41 mouse cellular contexts compared by ENCODE assay signal in the genomic region with DNA sequence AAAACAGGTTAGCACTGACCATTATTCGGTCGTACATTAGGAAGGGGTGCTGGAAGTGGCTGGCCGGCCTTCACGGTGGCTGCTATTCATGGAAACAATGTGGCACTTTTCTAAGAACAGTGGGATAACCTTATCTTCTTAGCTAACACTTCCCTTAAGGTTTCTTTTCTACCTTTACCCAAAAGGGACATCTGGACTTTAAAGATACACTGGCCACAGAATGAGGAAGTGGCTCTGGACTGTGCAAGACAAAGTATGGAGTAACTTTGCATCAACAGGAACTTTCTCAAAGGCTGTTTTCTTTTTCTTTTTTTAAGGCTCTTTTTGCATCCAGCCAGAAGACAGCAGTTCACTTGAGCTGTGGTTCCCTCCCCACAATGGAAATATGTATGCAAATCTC. TPM values are rescaled to one million over a fixed set of nuclear protein-coding genes. Genes with fewer than 3 reads are reported as not detected.
DNase-seq lines count a peak whose midpoint lies in the region; ATAC-seq and TF ChIP-seq lines count a peak whose summit lies in the region.
"Had no signal": no experiment of that assay in that cellular context is flagged by ENCODE, and none has a peak within 500 bp of the region (broad histone marks: within the 10 kb centered on the region; RNA-seq: fewer than 3 reads in every experiment).

No protein-coding gene starts in this region.

- no peak for TF ChIP-seq RAD21 in MEL (IDR thresholded peaks at IDR 0.05; ENCODE audit: low read depth, low read length)

- H3K4me1 ChIP-seq in lung, postnatal 0 days (ENCODE audit: insufficient read depth, low read depth, low read length): 0 out of 2 replicates have a peak, but pooled peaks cover 4% of the 10 kb centered on the region
- H3K4me1 ChIP-seq in lung, adult 2 months (ENCODE audit: control insufficient read depth, insufficient read depth, low read length): no peaks in the 10 kb centered on the region
- H3K4me1 ChIP-seq in MEL (ENCODE audit: control insufficient read depth in 1 of 2, insufficient read depth in 2 of 2, low read length in 2 of 2): peaks cover 34 to 48% of the 10 kb centered on the region in 2 experiments
- peaks cover 8% of the 10 kb centered on the region for H3K4me1 ChIP-seq in intestine, embryonic 15.5 days (replicated peaks)

- ATAC-seq in lung, postnatal 0 days: no peak
- peak; percentile 43 for ATAC-seq in granulocyte monocyte progenitor cell, adult 5-6 weeks (replicated peaks; ENCODE audit: poor library complexity, severe bottlenecking)
- ATAC-seq in megakaryocyte progenitor cell, adult 5-6 weeks (replicated peaks; ENCODE audit: poor library complexity): peak; percentile 27
- no peak for ATAC-seq in intestine, embryonic 15.5 days
- ATAC-seq: forebrain, embryonic 15.5 days; intestine, postnatal 0 days had no signal

- 64% methylated on average over 4 of the region's 4 CpGs for WGBS in lung, postnatal 0 days
- 52% methylated on average over 4 of the region's 4 CpGs for WGBS in lung, adult 2 months
- 79% methylated on average over 4 of the region's 4 CpGs for WGBS in intestine, embryonic 15.5 days

- TF ChIP-seq EP300 in lung, postnatal 0 days (IDR thresholded peaks at IDR 0.05): no peak
- TF ChIP-seq EP300 in MEL (IDR thresholded peaks at IDR 0.05; ENCODE audit: low read depth in 1 of 2, low read length in 2 of 2): peak; percentile 82 to 89

- no peak for TF ChIP-seq CTCF in lung, postnatal 0 days (IDR thresholded peaks at IDR 0.05)
- no peak for TF ChIP-seq CTCF in lung, adult 2 months (IDR thresholded peaks at IDR 0.05; ENCODE audit: insufficient read depth, low read length)
- TF ChIP-seq CTCF in MEL (IDR thresholded peaks at IDR 0.05 in 2 of 3, conservative IDR thresholded peaks at IDR 0.05 in 1 of 3; ENCODE audit: control insufficient read depth in 1 of 3, insufficient read depth in 1 of 3, low read depth in 2 of 3, low read length in 3 of 3, poor library complexity in 1 of 3, severe bottlenecking in 1 of 3): no peak

- peak; percentile 13 for DNase-seq in lung, postnatal 0 days (ENCODE audit: low spot score)
- no peak for DNase-seq in lung, adult 2 months
- peak; percentile 62 for DNase-seq in MEL (ENCODE audit: low read depth, low spot score)
- DNase-seq in testis, postnatal 10 days (ENCODE audit: low spot score): no peak
- no peak for DNase-seq in left cerebral cortex, postnatal 25 days (ENCODE audit: low spot score in 2 of 2)
- DNase-seq: adrenal gland, postnatal 14 days; B cell, adult 2 months; cerebellum, adult 8-10 months; cerebellum, postnatal 36 days; embryo, embryonic 11 days; gastrocnemius, adult 2 months; gastrocnemius, postnatal 36 days; kidney, adult 9 months; kidney, postnatal 25 days; lung, postnatal 10 days; midbrain, embryonic 14.5 days; retina, postnatal 1 day; right cerebral cortex, postnatal 14 days had no signal

- no peak overlapping the region for H3K27ac ChIP-seq in lung, postnatal 0 days (ENCODE audit: low read length)
- peak overlapping the region; percentile 70 for H3K27ac ChIP-seq in MEL (ENCODE audit: control insufficient read depth, low read depth, low read length)
- no peak overlapping the region for H3K27ac ChIP-seq in intestine, embryonic 15.5 days
- H3K27ac ChIP-seq: embryonic facial prominence, embryonic 12.5 days; forebrain, embryonic 15.5 days; gastrocnemius, adult 2 months; heart, embryonic 13.5 days; hindbrain, embryonic 12.5 days; limb, embryonic 10.5 days; limb, embryonic 15.5 days had no signal

- no peak overlapping the region for H3K4me2 ChIP-seq in lung, postnatal 0 days (replicated peaks; ENCODE audit: low read depth, low read length)
- H3K4me2 ChIP-seq in intestine, embryonic 15.5 days (replicated peaks): no peak overlapping the region
- H3K4me2 ChIP-seq: embryonic facial prominence, embryonic 12.5 days; forebrain, embryonic 15.5 days; heart, embryonic 13.5 days; hindbrain, embryonic 12.5 days; limb, embryonic 15.5 days had no signal

- H3K27me3 ChIP-seq in lung, postnatal 0 days (replicated peaks; ENCODE audit: insufficient read depth, low read length): peaks cover 17% of the 10 kb centered on the region; the same call in 1 of the 2 replicates
- H3K27me3 ChIP-seq in MEL (ENCODE audit: control insufficient read depth in 1 of 2, insufficient read depth in 2 of 2, low read length in 2 of 2): no peaks in the 10 kb centered on the region
- H3K27me3 ChIP-seq in intestine, embryonic 15.5 days (replicated peaks): peaks cover 27% of the 10 kb centered on the region

- intact Hi-C loops in left cerebral cortex, postnatal 25 days (cut with DNase I): no loop called here

- no peak overlapping the region for H3K4me3 ChIP-seq in lung, postnatal 0 days (ENCODE audit: low read depth, low read length)
- H3K4me3 ChIP-seq in lung, adult 2 months (replicated peaks; ENCODE audit: extremely low read depth, low read depth, low read length): no peak overlapping the region
- no peak overlapping the region for H3K4me3 ChIP-seq in MEL (ENCODE audit: control insufficient read depth in 1 of 2, insufficient read depth in 1 of 2, low read depth in 2 of 2, low read length in 2 of 2)
- H3K4me3 ChIP-seq in intestine, embryonic 15.5 days (replicated peaks): no peak overlapping the region
- H3K4me3 ChIP-seq: embryonic facial prominence, embryonic 12.5 days; forebrain, embryonic 15.5 days; gastrocnemius, adult 2 months; heart, embryonic 13.5 days; hindbrain, embryonic 12.5 days; limb, embryonic 10.5 days; limb, embryonic 15.5 days had no signal

- H3K9ac ChIP-seq in lung, postnatal 0 days (replicated peaks; ENCODE audit: low read depth): no peak overlapping the region
- H3K9ac ChIP-seq in MEL (ENCODE audit: control insufficient read depth, low read depth, low read length, poor library complexity, severe bottlenecking): no peak overlapping the region
- no peak overlapping the region for H3K9ac ChIP-seq in intestine, embryonic 15.5 days
- H3K9ac ChIP-seq: embryonic facial prominence, embryonic 12.5 days; forebrain, embryonic 15.5 days; heart, embryonic 13.5 days; hindbrain, embryonic 12.5 days; limb, embryonic 15.5 days had no signal

- no peaks in the 10 kb centered on the region for H3K9me3 ChIP-seq in lung, postnatal 0 days (ENCODE audit: low read length)
- no peaks in the 10 kb centered on the region for H3K9me3 ChIP-seq in MEL (replicated peaks; ENCODE audit: insufficient read depth, low read length)
- no peaks in the 10 kb centered on the region for H3K9me3 ChIP-seq in intestine, embryonic 15.5 days
- H3K9me3 ChIP-seq: embryonic facial prominence, embryonic 12.5 days; forebrain, embryonic 15.5 days; heart, embryonic 13.5 days; hindbrain, embryonic 12.5 days; limb, embryonic 10.5 days; limb, embryonic 15.5 days had no signal

- no peaks in the 10 kb centered on the region for H3K79me2 ChIP-seq in MEL (ENCODE audit: control insufficient read depth, insufficient read depth, low read length, poor library complexity)

- no peak for TF ChIP-seq POLR2A in lung, adult 2 months (IDR thresholded peaks at IDR 0.05; ENCODE audit: borderline replicate concordance, extremely low read depth, low read depth, low read length)
- no peak for TF ChIP-seq POLR2A in MEL (IDR thresholded peaks at IDR 0.05; ENCODE audit: control insufficient read depth in 1 of 2, insufficient read depth in 1 of 2, low read depth in 1 of 2, low read length in 2 of 2, poor library complexity in 1 of 2)

- no peaks in the 10 kb centered on the region for H3K36me3 ChIP-seq in lung, postnatal 0 days (ENCODE audit: insufficient read depth, low read length)
- H3K36me3 ChIP-seq in MEL (ENCODE audit: control insufficient read depth in 1 of 2, insufficient read depth in 2 of 2, low read length in 2 of 2): peaks cover 0 to 40% of the 10 kb centered on the region in 2 experiments; a peak in 2 of 4 replicates
- H3K36me3 ChIP-seq in intestine, embryonic 15.5 days: no peaks in the 10 kb centered on the region
- H3K36me3 ChIP-seq: embryonic facial prominence, embryonic 12.5 days; forebrain, embryonic 15.5 days; heart, embryonic 13.5 days; hindbrain, embryonic 12.5 days; limb, embryonic 10.5 days; limb, embryonic 15.5 days had no signal

RNA-seq across cellular contexts. Expression of a gene that starts 2.2 kb away (rescaled TPM):
- polyA plus RNA-seq in lung, postnatal 0 days (2015; fragmentation: Nextera tagmentation; extraction: Ambion mirVana): 3.1 TPM in 2 replicates
- 8.6 and 9.1 TPM in 2 replicates for polyA plus RNA-seq in lung, adult 2 months (2012; rRNA removed)
- 1.1 and 1.6 TPM in 2 replicates for total RNA-seq in MEL (2012; rRNA removed)
- polyA plus RNA-seq in MEL (2012; ENCODE audit: insufficient read depth in 1 of 2, insufficient read length in 2 of 2, low read depth in 1 of 2, low replicate concordance in 2 of 2, missing spikeins in 1 of 2): 1 to 10 TPM in 1 of 2 experiments, not detected in 1; 5.7 TPM
- total RNA-seq in granulocyte monocyte progenitor cell, adult 5-6 weeks (2014; fragmentation: Nextera tagmentation): 6.6 and 13.3 TPM in 2 replicates
- total RNA-seq in granulocyte monocyte progenitor cell, adult 5-6 weeks (2017): 6.2 and 15.6 TPM in 2 replicates
- total RNA-seq in megakaryocyte progenitor cell, adult 5-6 weeks (2015): 8.1 and 9.5 TPM in 2 replicates
- 5.9 and 12.3 TPM in 2 replicates for total RNA-seq in megakaryocyte progenitor cell, adult 5-6 weeks (2017)
- 1.4 and 4.0 TPM in 2 replicates for polyA plus RNA-seq in intestine, embryonic 15.5 days (2015; fragmentation: Nextera tagmentation; extraction: Ambion mirVana)
- 1 to 10 TPM; 1.1 to 3.1 TPM for total RNA-seq in left cerebral cortex, postnatal 25 days (2021)

RNA-seq across cellular contexts. Expression of a gene that starts 30.2 kb away (rescaled TPM):
- polyA plus RNA-seq in lung, postnatal 0 days (2015; fragmentation: Nextera tagmentation; extraction: Ambion mirVana): not detected in 2 replicates
- not detected in 2 replicates for polyA plus RNA-seq in lung, adult 2 months (2012; rRNA removed)
- not detected in 2 replicates for total RNA-seq in MEL (2012; rRNA removed)
- not detected for polyA plus RNA-seq in MEL (2012; ENCODE audit: insufficient read depth in 1 of 2, insufficient read length in 2 of 2, low read depth in 1 of 2, low replicate concordance in 2 of 2, missing spikeins in 1 of 2)
- not detected in 2 replicates for total RNA-seq in granulocyte monocyte progenitor cell, adult 5-6 weeks (2014; fragmentation: Nextera tagmentation)
- total RNA-seq in granulocyte monocyte progenitor cell, adult 5-6 weeks (2017): not detected in 2 replicates
- total RNA-seq in megakaryocyte progenitor cell, adult 5-6 weeks (2015): not detected in 2 replicates
- not detected in 2 replicates for total RNA-seq in megakaryocyte progenitor cell, adult 5-6 weeks (2017)
- polyA plus RNA-seq in intestine, embryonic 15.5 days (2015; fragmentation: Nextera tagmentation; extraction: Ambion mirVana): not detected in 2 replicates
- total RNA-seq in left cerebral cortex, postnatal 25 days (2021): not detected
- total RNA-seq: adrenal gland, postnatal 14 days; ES-E14; gastrocnemius, adult 2 months; gastrocnemius, postnatal 36 days; heart, adult 8-10 months; heart, postnatal 25 days; layer of hippocampus, adult 18-20 months; layer of hippocampus, postnatal 10 days; left cerebral cortex, adult 8-10 months; monocyte, adult 5-6 weeks had no signal
- polyA plus RNA-seq: embryonic facial prominence, embryonic 12.5 days; forebrain, embryonic 15.5 days; frontal cortex, adult 2 months; heart, embryonic 13.5 days; hindbrain, embryonic 12.5 days; intestine, postnatal 0 days; limb, embryonic 10.5 days; limb, embryonic 15.5 days; liver, embryonic 16.5 days; midbrain, embryonic 14.5 days; neural tube, embryonic 14.5 days; small intestine, adult 2 months; stomach, embryonic 14.5 days; testis, adult 2 months had no signal

RNA-seq across cellular contexts. Expression of a gene that starts 47.6 kb away (rescaled TPM):
- 0.07 TPM in 1 of 2 replicates, not detected in the other for polyA plus RNA-seq in lung, postnatal 0 days (2015; fragmentation: Nextera tagmentation; extraction: Ambion mirVana)
- not detected in 2 replicates for polyA plus RNA-seq in lung, adult 2 months (2012; rRNA removed)
- not detected in 2 replicates for total RNA-seq in MEL (2012; rRNA removed)
- polyA plus RNA-seq in MEL (2012; ENCODE audit: insufficient read depth in 1 of 2, insufficient read length in 2 of 2, low read depth in 1 of 2, low replicate concordance in 2 of 2, missing spikeins in 1 of 2): under 1 TPM in 1 of 2 experiments, not detected in 1; 0.03 TPM
- not detected in 2 replicates for total RNA-seq in granulocyte monocyte progenitor cell, adult 5-6 weeks (2014; fragmentation: Nextera tagmentation)
- not detected in 2 replicates for total RNA-seq in granulocyte monocyte progenitor cell, adult 5-6 weeks (2017)
- total RNA-seq in megakaryocyte progenitor cell, adult 5-6 weeks (2015): 0.07 and 0.20 TPM in 2 replicates
- total RNA-seq in megakaryocyte progenitor cell, adult 5-6 weeks (2017): not detected in 2 replicates
- not detected in 2 replicates for polyA plus RNA-seq in intestine, embryonic 15.5 days (2015; fragmentation: Nextera tagmentation; extraction: Ambion mirVana)
- total RNA-seq in left cerebral cortex, postnatal 25 days (2021): not detected
- total RNA-seq: adrenal gland, postnatal 14 days; ES-E14; gastrocnemius, postnatal 36 days; heart, adult 8-10 months; heart, postnatal 25 days; layer of hippocampus, adult 18-20 months; monocyte, adult 5-6 weeks had no signal
- polyA plus RNA-seq: embryonic facial prominence, embryonic 12.5 days; forebrain, embryonic 15.5 days; heart, embryonic 13.5 days; hindbrain, embryonic 12.5 days; limb, embryonic 10.5 days; limb, embryonic 15.5 days; liver, embryonic 16.5 days; midbrain, embryonic 14.5 days; small intestine, adult 2 months; stomach, embryonic 14.5 days had no signal

Comparison
In these comparisons a context has a peak if more than half of its experiments do, and no peak if none do; other contexts are left out.
1. DNase-seq: peak in lung, postnatal 0 days (single experiment) and MEL (single experiment); none in lung, adult 2 months (single experiment), testis, postnatal 10 days (single experiment) and left cerebral cortex, postnatal 25 days (0 of 2).
2. ATAC-seq: peak in granulocyte monocyte progenitor cell, adult 5-6 weeks (single experiment) and megakaryocyte progenitor cell, adult 5-6 weeks (single experiment); none in lung, postnatal 0 days (single experiment) and intestine, embryonic 15.5 days (single experiment).